ENCODE assay signal across 18 mouse cellular contexts in genomic region chr12:77546165-77546564, GRCm38 (mm10).
DNase-seq lines count a peak whose midpoint lies in the region; ATAC-seq and TF ChIP-seq lines count a peak whose summit lies in the region.
"Had no signal": no experiment of that assay in that cellular context is flagged by ENCODE, and none has a peak within 500 bp of the region (broad histone marks: within the 10 kb centered on the region; RNA-seq: fewer than 3 reads in every experiment).

No protein-coding gene starts in this region.

- no peak overlapping the region for H3K4me3 ChIP-seq in heart, embryonic 10.5 days
- no peak overlapping the region for H3K4me3 ChIP-seq in hindbrain, postnatal 0 days (ENCODE audit: low read length)
- H3K4me3 ChIP-seq in hindbrain, embryonic 13.5 days = no peak overlapping the region
- H3K4me3 ChIP-seq: embryonic facial prominence, embryonic 15.5 days; erythroblast, embryonic 14.5 days; forebrain, embryonic 10.5 days; heart, adult 2 months; heart, embryonic 12.5 days; intestine, embryonic 15.5 days had no signal

- TF ChIP-seq CTCF in hindbrain, postnatal 0 days (IDR thresholded peaks at IDR 0.05; ENCODE audit: low read depth) = no peak

- H3K9ac ChIP-seq in hindbrain, postnatal 0 days (replicated peaks; ENCODE audit: low read length) = no peak overlapping the region
- no peak overlapping the region for H3K9ac ChIP-seq in hindbrain, embryonic 13.5 days
- H3K9ac ChIP-seq: embryonic facial prominence, embryonic 15.5 days; heart, embryonic 12.5 days; intestine, embryonic 15.5 days had no signal

- WGBS in heart, embryonic 10.5 days = 63% methylated on average over 2 of the region's 2 CpGs
- WGBS in hindbrain, postnatal 0 days = 42% methylated on average over 2 of the region's 2 CpGs
- WGBS in hindbrain, embryonic 13.5 days = 40% methylated on average over 2 of the region's 2 CpGs

- no peaks in the 10 kb centered on the region for H3K36me3 ChIP-seq in heart, embryonic 10.5 days
- no peaks in the 10 kb centered on the region for H3K36me3 ChIP-seq in hindbrain, postnatal 0 days (ENCODE audit: insufficient read depth, low read length)
- H3K36me3 ChIP-seq in hindbrain, embryonic 13.5 days = no peaks in the 10 kb centered on the region
- H3K36me3 ChIP-seq: embryonic facial prominence, embryonic 15.5 days; forebrain, embryonic 10.5 days; heart, embryonic 12.5 days; intestine, embryonic 15.5 days had no signal

- peak; percentile 40; the same call in 1 of the 2 replicates for ATAC-seq in hindbrain, postnatal 0 days
- ATAC-seq in hindbrain, embryonic 13.5 days (ENCODE audit: low FRiP score) = no peak
- ATAC-seq: forebrain, embryonic 14.5 days; intestine, embryonic 15.5 days had no signal

- H3K4me1 ChIP-seq in heart, embryonic 10.5 days = no peaks in the 10 kb centered on the region
- no peaks in the 10 kb centered on the region for H3K4me1 ChIP-seq in hindbrain, postnatal 0 days (ENCODE audit: insufficient read depth, low read length)
- H3K4me1 ChIP-seq in hindbrain, embryonic 13.5 days (replicated peaks) = no peaks in the 10 kb centered on the region
- H3K4me1 ChIP-seq: embryonic facial prominence, embryonic 15.5 days; heart, embryonic 12.5 days; intestine, embryonic 15.5 days had no signal

- H3K9me3 ChIP-seq in heart, embryonic 10.5 days = no peaks in the 10 kb centered on the region
- H3K9me3 ChIP-seq in hindbrain, postnatal 0 days (ENCODE audit: low read length) = no peaks in the 10 kb centered on the region
- no peaks in the 10 kb centered on the region for H3K9me3 ChIP-seq in hindbrain, embryonic 13.5 days
- H3K9me3 ChIP-seq: embryonic facial prominence, embryonic 15.5 days; forebrain, embryonic 10.5 days; heart, embryonic 12.5 days; intestine, embryonic 15.5 days had no signal

- DNase-seq in cerebellum, postnatal 10 days = peak; percentile 56 to 68
- no peak for DNase-seq in cerebellum, adult 11 months
- peak; percentile 84 for DNase-seq in heart, adult 11 months
- no peak for DNase-seq in heart, embryonic 10.5 days (ENCODE audit: low spot score)
- DNase-seq in hindbrain, postnatal 0 days (ENCODE audit: low spot score) = peak; percentile 46
- DNase-seq in spleen, postnatal 4 days (ENCODE audit: low spot score in 2 of 2) = peak; percentile 7 to 48
- no peak for DNase-seq in spleen, adult 18-20 months
- DNase-seq: adrenal gland, postnatal 10 days; gastrocnemius, postnatal 10 days; heart, adult 2 months; kidney, adult 18-20 months had no signal

- H3K27ac ChIP-seq in heart, embryonic 10.5 days = no peak overlapping the region
- H3K27ac ChIP-seq in hindbrain, postnatal 0 days = no peak overlapping the region
- H3K27ac ChIP-seq in hindbrain, embryonic 13.5 days = no peak overlapping the region
- H3K27ac ChIP-seq: embryonic facial prominence, embryonic 15.5 days; forebrain, embryonic 10.5 days; heart, adult 2 months; intestine, embryonic 15.5 days had no signal

- H3K27me3 ChIP-seq in heart, embryonic 10.5 days (ENCODE audit: insufficient read depth, poor library complexity, severe bottlenecking) = no peaks in the 10 kb centered on the region
- H3K27me3 ChIP-seq in hindbrain, postnatal 0 days (ENCODE audit: insufficient read depth, low read length) = no peaks in the 10 kb centered on the region
- H3K27me3 ChIP-seq in hindbrain, embryonic 13.5 days = no peaks in the 10 kb centered on the region
- H3K27me3 ChIP-seq: embryonic facial prominence, embryonic 15.5 days; heart, embryonic 12.5 days; intestine, embryonic 15.5 days had no signal

- no peak overlapping the region for H3K4me2 ChIP-seq in hindbrain, postnatal 0 days (ENCODE audit: low read depth, low read length)
- no peak overlapping the region for H3K4me2 ChIP-seq in hindbrain, embryonic 13.5 days
- H3K4me2 ChIP-seq: embryonic facial prominence, embryonic 15.5 days; heart, embryonic 12.5 days; intestine, embryonic 15.5 days had no signal

Comparison
In these comparisons a context has a peak if more than half of its experiments do, and no peak if none do; other contexts are left out.
1. DNase-seq: peak in cerebellum, postnatal 10 days (2 of 2), heart, adult 11 months (single experiment), hindbrain, postnatal 0 days (single experiment) and spleen, postnatal 4 days (2 of 2); none in cerebellum, adult 11 months (single experiment), heart, embryonic 10.5 days (single experiment) and spleen, adult 18-20 months (0 of 2).